Mouse (Mus musculus): Measurements from ENCODE around the gene Tox2.

DNA sequence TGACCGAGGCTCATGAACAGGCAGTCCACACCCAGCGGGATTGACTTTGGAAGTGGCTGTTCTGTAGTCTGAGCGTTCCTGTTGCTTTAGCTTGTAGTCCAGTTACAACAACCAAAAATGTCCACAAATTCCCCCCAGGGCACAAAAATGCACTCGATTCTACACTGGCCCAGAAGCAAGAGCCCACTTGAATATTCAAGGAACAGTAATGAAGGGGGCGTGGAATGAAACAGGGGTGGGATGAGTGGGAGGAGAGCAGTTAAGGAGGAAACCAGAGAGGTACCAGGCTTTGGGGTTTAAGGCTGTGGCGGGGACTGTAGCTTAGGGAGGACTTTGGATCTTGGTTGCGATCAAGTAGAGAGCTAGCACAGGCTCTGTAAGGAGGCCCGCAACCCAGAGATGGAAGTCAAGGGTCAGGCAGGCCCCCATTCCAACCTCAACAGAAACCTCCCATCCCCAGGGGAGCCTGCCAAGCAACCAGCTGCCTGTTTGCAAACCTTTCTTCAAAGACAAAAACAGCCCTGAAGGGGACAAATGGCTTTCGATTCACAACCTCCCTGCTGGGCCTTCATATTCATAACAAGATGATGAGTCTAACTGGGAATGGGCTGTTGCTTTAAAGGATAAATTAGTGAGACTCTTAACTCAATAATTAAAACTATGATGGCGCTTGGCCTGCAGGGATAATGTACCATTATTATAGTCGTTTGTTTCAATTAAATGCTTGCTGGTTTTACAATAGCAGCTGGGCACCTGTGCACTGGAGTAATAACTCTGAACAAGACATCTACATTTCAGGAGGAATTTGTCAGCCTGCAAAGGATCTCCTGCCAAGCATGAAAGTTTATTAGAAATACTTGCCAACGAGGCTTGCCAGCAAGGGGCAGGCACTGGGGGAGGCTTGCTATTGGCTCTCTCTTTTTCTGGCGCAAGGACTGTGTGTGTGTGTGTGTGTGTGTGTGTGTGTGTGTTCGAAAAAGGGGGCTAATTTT, 97.4 kb downstream of the Tox2 start:
- TF ChIP-seq CTCF (IDR thresholded peaks at IDR 0.05) (no peak), EP300 (IDR thresholded peaks at IDR 0.05) (no peak)

All from lung, postnatal 0 days (tissue).